Mouse (Mus musculus): ENCODE measurements at regions not wholly inside any gene's neighbourhood (a gene's known extent, or its start where the extent isn't known, plus 50 kb on each side); places are given as distances from the start of the nearest gene placed in this dataset.

GRCm38 (mm10) chrX:153629790-153630189 is 66.4 kb downstream of the Kctd12b start:
- TF ChIP-seq EP300 (optimal IDR thresholded peaks at IDR 0.05): no peak
- no peak for TF ChIP-seq CTCF (IDR thresholded peaks at IDR 0.05; ENCODE audit: low read depth)
